Mouse (Mus musculus): ENCODE results near the gene Fgd5.

Gene Fgd5

GRCm38 (mm10) chr6:92004806-92005205 lies 26.1 kb downstream of the Fgd5 start:
- no peak for DNase-seq (ENCODE audit: extremely low spot score, low spot score)

- DNase-seq (ENCODE audit: extremely low spot score, low spot score) = no peak
These were observed 32.2 kb downstream of the Fgd5 start for GRCm38 (mm10) chr6:92010895-92011294.

DNA sequence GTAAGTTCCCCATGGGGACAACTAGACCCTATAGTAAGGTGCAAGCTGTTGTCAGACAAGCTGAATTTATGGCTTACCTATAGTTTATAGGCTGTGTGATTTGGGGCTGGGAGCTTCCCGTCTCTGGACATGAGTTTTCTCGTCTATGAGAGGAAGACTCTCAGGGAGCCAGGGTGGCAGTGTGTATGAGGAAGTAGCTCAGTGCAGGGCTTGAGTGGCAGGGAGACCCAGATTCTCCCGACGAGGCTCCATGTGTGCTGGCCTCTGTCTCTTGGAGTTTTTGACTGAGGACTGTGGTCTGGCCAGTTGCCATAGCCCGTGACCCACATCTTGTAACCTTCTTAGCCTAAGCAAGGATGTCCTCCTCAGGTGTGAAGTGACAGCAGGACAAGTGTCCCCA lies 33.7 kb downstream of the Fgd5 start:
- no peak for DNase-seq (ENCODE audit: extremely low spot score, low spot score)

- no peak for DNase-seq (ENCODE audit: extremely low spot score, low spot score)
These were observed 34.4 kb downstream of the Fgd5 start for GRCm38 (mm10) chr6:92013035-92013434.

DNA sequence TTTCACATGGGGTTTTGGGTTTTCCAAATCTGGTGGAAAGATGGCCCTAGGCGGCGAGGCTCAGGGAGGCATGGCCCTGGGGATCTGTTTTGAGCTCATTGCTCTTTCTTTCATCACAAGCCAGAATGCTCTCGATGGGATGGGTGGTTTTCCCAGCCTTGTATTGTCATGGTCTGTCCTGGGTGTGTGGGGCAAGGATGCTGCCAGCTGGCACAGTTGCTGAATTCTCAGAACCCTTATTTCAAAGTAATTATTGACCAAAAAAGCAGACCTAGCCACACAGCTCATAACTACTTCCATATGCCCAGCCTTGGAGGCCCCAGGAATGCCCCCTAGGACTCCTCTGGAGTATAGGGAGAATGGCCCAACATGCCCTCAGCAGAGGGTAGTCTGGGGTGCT lies 34.9 kb downstream of the Fgd5 start:
- DNase-seq (ENCODE audit: extremely low spot score, low spot score) = no peak

- DNase-seq (ENCODE audit: extremely low spot score, low spot score) = no peak
These were observed 36.3 kb downstream of the Fgd5 start for GRCm38 (mm10) chr6:92014936-92015335.

DNA sequence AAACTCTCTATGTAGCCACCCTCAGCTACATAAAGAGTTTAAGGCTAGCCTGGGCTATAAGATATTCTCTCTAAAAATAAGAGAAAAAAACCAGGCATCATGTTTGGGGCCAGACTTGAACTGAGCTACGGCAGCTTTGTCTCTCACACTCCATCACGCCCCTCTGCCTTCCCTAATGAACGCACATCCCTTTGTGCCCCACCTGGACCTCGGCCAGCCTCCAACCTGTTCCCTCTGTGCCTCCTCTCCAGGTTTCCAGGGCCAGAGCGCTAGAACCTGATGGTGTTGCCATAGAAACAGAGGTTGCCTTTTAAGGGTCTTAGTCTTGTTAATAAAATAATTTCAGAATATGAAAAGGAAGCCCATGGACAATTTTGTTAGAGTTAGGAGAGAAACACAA lies 37.2 kb downstream of the Fgd5 start:
- DNase-seq (ENCODE audit: extremely low spot score, low spot score) = no peak

DNA sequence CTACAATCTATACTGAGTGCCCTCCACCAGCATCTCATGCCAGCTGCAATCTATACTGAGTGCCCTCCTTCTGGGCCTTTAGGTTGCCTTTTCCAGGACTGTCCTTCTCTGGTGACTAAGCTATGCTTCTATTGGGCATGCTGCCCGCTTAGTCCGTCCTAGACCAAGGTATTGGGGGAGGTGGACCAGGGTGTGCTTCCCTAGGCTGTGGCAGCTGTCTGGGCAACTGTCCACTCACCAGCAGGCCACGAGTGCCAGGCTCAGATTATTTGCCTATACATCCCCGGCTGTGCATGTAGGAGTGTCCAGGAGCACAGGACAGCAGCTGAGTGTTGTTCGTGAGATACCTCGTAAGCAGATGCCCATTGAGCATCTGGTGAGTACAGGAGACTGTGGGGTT lies 38.1 kb downstream of the Fgd5 start:
- no peak for DNase-seq (ENCODE audit: extremely low spot score, low spot score)

- DNase-seq (ENCODE audit: extremely low spot score, low spot score) = no peak
These were observed 39.7 kb downstream of the Fgd5 start for GRCm38 (mm10) chr6:92018421-92018820.

DNA sequence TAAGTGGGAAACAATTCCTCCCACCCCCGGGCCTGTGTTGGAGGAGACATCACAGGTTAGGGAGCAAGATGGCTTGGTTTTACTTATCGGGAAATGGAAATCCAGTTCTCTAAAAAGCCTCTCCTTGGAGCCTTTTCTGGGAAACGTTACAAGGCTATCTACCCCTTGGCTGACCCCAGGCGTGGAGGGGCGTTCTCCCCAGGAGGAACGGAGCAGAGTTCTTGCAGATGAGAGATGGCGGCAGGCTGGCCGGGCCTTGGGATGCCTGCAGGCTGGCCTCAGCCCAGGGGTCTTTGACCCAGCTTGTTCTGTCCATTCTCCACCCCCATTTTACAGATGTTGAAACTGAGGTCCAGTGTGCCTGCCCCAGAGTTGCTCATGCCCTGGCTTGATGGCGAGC lies 42.4 kb downstream of the Fgd5 start:
- DNase-seq (ENCODE audit: extremely low spot score, low spot score) = no peak

DNA sequence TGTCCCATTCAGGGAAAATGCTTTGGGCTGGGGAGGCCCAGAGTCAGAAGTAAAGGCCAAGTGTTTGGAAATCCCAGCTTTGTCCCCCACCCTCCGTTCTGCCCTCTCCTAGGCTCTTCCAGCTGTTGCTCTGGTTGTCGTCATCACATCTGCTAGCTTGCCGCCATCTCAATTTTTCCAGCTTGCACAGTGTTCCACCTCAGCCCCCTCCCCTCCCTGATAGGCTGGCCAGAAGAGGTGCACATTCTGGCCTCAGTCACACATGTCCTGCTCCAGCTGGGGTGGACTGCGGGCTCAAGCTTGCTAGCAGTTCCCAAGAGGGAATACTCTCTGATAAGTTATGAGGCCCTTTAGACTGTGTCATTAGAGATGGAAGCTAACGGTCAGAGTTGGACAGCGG lies 42.8 kb downstream of the Fgd5 start:
- DNase-seq (ENCODE audit: extremely low spot score, low spot score) = no peak

- DNase-seq (ENCODE audit: extremely low spot score, low spot score) = no peak
These were observed 46.6 kb downstream of the Fgd5 start for GRCm38 (mm10) chr6:92025252-92025651.

- DNase-seq (ENCODE audit: extremely low spot score, low spot score) = no peak
These were observed 48.7 kb downstream of the Fgd5 start for GRCm38 (mm10) chr6:92027379-92027778.

GRCm38 (mm10) chr6:92030646-92031045 lies 52.0 kb downstream of the Fgd5 start:
- DNase-seq (ENCODE audit: extremely low spot score, low spot score) = no peak

GRCm38 (mm10) chr6:92034713-92035112 lies 56.0 kb downstream of the Fgd5 start:
- DNase-seq (ENCODE audit: extremely low spot score, low spot score) = no peak

GRCm38 (mm10) chr6:92036372-92036771 lies 57.7 kb downstream of the Fgd5 start:
- DNase-seq (ENCODE audit: extremely low spot score, low spot score) = no peak

- no peak for DNase-seq (ENCODE audit: extremely low spot score, low spot score)
These were observed 59.5 kb downstream of the Fgd5 start for GRCm38 (mm10) chr6:92038158-92038557.

- DNase-seq (ENCODE audit: extremely low spot score, low spot score) = no peak
These were observed 62.6 kb downstream of the Fgd5 start for GRCm38 (mm10) chr6:92041271-92041670.

DNA sequence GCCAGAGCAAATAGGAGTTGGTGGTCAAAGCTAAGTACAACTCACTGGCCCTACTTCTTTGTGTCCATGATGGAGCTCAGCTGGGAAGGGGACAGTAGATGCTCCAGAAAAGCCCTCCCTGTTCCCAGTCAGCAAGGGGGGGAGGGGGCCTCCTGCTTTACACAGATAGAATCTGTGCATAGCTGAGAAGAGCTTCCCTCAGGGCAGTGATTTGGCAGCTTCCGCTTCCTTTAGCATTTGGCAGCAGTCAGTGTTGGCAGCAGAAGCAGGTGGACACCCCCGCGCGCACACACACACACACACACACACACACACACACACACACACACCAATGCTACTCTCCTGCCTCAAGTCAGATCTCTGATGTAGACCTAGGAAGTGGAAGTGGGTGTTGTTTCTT lies 63.4 kb downstream of the Fgd5 start:
- no peak for DNase-seq (ENCODE audit: extremely low spot score, low spot score)

DNA sequence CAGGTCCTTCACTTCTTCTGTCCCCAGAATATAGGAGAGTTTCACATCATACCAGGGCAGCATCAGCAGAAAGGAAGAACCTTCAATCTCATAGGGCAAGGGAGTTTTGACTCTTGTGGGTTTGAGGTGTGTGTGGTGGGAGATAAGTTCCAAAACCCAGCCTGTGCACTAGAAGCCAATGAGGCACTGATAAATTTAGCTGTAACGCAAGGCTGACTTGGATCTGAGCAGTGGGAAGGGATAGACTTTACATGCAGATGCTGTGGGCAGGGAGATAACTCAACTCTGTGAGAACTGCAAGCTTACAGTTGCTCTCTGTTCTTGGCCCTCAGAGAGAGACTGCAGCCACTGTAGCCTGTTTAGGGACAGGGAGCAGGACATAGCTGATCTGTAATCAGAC lies 64.2 kb downstream of the Fgd5 start:
- no peak for DNase-seq (ENCODE audit: extremely low spot score, low spot score)

- DNase-seq (ENCODE audit: extremely low spot score, low spot score) = no peak
These were observed 79.1 kb downstream of the Fgd5 start for GRCm38 (mm10) chr6:92057768-92058167.

DNA sequence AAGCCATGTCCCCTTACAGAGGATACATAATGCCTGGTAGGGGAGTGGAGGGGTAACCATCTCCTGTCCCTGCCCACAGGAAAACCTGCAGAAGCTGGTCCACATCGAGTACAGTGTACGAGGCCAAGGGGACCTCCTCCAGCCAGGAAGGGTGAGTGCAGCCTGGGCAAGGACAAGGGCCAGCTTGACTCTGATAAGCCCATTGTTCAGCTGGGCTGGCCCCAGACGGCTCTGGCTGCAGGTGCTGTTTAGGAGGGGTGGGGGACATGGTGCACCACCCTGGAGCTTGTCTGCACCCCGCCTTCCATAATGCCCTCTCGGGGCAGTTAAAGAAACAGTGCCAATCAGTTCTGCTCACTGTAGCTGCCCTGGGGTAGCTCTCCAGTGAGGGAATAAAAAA lies 83.0 kb downstream of the Fgd5 start:
- DNase-seq (ENCODE audit: extremely low spot score, low spot score) = no peak

DNA sequence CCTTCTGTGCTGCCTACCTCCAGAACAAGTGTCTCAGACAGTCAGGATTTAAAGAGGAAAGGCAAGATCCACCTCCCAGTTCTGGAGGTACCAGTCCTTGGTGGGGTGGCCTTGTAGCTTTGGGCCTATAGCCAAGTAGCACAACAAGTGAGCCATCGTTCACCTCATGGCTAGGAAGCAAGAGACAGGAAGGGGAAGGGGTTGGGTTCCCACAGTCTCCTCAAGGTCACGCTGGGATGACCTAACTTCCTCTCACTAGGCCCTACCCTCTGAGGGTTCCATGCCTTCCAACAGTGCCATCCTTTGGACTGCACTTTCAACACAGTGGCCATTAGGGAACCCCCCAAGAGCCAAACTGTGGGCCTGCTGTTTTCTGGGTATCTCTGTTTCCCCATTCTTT lies 84.8 kb downstream of the Fgd5 start:
- no peak for DNase-seq (ENCODE audit: extremely low spot score, low spot score)

DNA sequence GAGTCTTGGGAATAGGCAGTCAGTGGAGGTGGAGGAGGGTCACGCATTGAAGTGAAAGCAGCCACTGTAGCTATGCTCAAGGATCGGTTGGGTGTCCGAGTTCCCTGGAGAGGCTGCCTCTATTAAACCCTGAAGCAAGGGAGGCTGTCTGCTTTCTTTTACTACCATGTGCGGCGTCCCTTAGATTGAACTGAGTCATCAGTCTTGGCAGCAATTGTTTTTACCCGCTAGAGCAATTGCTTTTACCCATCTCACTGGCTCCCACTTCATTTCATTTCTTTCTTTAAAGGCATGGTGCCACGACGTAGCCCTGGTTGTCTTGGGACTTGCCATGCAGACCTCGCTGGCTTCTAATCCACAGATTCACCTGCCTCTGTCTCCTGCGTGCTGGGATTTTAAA lies 85.4 kb downstream of the Fgd5 start:
- DNase-seq (ENCODE audit: extremely low spot score, low spot score) = no peak
